Mouse (Mus musculus) retina, embryonic 14.5 days (tissue): Measurements from ENCODE around the gene Calml4.
A peak's percentile ranks its signal among the peaks of the same experiment; 100 is the strongest.
"Not testable (repeated sequence)": the region's sequence is repeated elsewhere in the genome, so short reads cannot be mapped to it uniquely, and the experiment has no call there.

Source experiments
- DNase-seq: peaks from one replicate; pipeline ENCODE4 v3.0.0-alpha.2; 2015; ENCODE audit warnings: low spot score

Calml4 gene

DNA sequence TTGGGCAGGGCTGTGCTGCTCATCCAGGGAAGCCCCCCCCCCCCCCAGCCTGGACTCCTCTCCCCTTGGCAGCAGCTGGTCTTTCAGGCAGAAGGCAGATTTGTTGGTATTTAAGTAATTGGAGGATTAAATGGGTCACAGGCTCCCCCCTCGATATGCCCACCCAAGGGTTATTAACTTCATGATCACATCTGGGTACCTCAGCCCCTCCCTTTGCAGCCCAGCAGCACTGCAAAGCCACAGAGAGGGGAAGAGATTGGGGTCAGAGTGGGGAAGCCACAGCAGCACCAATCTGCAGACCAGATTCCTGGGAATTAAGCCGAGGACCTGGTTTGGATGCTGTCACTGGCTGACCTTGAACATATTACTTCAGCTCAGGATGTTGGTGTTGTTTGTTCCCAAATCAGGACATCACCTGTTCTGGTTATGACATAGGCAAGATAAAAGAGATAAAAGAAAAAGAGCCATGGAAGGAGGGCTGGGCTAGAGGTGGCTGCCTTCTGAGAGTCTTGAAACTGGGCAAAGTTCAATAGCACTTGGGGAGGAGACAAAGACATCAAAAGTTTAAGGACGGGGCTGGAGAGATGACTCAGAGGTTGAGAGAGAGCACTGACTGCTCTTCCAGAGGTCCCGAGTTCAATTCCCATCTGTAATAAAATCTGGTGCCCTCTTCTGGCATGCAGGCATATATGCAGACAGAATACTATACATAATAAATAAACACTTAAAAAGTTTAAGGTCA, 22.0 kb upstream of the Calml4 start:
- peak; percentile 62 for DNase-seq

DNA sequence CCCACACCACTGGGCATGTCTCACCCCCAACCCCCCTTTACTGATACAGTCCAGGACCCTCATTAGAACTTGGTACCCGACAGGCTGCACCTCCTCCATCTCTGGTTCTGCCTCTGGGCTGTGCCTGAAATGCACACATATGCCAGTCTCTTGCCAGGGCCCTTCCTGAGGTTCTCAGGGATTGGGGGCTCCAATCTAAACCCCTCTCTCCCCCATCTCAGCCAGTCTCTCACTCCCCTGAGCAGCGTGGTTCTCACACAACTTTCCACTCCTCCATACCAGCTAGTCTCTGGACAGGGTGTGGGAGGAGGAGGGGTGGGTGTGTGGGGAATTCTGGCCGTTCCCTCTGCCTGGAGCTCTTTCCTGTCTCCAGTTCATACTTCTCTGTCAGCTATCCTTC, 20.3 kb upstream of the Calml4 start:
- DNase-seq, result no peak

DNA sequence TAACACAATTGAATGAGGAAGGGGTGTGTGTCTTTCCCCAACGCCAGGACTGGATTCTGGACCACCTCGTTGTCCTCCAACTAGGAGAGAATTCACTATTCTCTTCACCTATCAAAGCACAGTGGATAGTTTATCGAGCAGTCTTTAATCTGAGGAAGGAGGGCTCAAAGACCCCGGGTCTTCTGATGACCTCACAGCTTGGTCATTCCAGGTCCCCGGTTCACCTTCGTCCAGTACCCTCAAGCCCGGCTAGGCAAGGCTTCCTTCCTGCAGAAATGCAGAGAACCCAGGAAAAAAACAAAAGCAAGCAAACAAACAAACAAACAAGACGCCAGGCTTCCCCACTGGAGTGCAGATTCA, 19.8 kb upstream of the Calml4 start:
- no peak for DNase-seq

DNA sequence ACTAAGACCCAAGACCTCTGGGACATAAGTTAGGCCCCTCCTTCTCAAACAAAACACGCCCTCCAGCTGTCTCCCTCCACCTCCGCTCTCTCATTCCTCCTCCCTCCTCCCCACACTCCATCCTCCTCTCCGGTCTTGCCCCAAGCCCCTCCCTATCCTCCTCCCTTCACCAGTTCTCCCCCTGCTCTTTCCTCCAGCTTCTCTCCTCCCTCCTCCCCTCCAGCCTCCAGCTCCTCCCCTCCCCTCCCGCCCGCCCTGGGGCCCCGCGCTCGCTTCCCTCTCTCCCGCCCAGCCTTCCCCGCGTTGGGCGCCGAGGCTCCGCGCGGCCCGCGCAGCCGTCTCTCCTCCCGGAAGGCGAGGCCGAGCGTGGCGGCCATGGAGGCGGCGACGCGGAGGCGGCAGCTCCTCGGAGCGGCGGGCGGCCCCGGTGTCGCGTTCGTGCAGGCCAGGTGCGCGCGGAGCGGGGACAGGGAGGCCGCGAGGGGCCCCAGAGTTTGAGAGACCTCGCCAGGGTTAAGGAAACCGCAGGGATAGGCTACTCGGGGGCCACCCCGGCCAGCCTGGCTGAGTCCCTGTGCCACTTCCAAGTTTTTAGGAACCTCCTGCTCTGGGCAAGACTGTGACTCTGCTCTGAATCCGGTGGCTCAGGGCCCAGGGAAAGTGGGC, 19.2 kb upstream of the Calml4 start, which contains the start of gene Cln6:
TSS of gene Cln6 (plus strand) at position 280 of the 666 bp plus-strand sequence.
- peak; percentile 81 for DNase-seq

DNA sequence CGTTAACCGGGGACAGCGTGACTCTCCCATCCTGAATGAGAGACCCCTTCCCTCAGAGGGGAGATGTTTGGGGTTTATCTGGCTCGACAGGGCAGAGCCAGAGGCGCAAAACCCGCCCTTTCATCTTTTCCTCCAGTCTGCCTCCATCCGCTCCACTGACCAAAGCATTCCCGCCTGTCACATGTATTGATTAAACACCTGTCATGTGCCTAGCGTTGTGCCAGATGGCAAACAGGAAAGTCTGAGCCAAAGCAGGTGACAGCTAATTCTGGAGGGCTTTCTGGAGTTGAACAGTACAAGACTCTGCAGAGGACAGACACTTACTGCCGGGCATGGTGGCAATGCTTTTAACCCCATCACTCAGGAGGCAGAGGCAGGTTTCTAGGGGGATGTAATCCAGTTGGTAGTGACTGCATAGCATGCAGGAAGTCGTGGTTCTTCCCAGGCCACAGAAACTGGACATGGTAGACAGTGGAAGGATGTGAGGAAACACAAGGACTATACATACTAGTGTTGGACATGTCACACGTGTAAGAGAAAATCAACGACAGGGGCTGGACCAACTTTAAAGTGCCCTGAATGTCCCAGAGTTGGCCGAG, 18.6 kb upstream of the Calml4 start:
- DNase-seq, result peak; percentile 57

DNA sequence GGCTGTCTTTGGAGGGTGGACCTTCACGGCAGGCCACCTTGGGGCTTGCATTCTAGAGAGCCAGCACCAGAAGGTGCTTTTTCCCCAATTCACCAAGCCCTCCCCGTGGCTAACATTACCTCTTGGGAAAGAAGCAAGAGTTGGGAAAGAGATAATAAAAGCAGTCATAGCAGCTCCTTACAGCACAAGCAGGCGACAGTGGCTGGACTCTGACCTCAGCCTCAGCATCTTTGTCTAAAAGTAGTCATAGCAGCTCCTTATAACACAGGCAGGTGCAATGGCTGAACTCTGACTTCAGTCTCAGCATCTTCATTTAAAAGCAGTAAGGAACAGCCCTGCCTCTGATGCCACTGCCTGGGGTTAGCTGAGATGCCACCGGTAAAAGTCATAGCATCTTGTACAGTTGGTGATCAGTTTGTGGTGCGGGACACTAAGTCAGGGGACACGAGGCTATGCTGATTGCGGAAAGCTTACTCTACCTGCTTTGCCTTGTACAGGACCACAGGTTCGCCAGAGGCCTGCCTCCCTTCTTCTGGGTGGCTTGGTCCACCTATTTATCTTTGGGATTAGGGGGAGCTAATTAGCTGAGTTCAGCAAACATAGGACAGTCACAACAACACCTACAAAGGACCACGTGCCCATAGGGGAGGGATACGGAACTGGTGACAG, 14.4 kb upstream of the Calml4 start:
- DNase-seq, result no peak

DNA sequence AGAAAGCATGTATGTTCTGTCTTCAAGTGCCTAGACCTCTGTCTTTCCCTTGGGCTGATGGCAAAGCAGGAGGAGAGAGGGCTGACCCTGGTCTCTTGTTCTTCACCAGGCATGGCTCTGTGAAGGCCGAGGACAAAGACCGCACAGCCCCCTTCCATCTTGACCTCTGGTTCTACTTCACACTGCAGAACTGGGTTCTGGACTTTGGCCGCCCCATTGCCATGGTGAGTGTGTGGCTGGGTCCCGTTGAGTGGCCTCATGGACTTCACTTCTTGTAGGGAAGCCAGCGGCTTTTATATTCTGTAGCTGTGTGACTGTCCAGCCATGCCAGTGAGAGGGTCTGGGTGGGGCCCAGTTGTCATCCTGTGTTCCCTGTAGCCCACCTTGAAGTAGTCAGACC, 13.4 kb upstream of the Calml4 start:
- DNase-seq, result no peak

DNA sequence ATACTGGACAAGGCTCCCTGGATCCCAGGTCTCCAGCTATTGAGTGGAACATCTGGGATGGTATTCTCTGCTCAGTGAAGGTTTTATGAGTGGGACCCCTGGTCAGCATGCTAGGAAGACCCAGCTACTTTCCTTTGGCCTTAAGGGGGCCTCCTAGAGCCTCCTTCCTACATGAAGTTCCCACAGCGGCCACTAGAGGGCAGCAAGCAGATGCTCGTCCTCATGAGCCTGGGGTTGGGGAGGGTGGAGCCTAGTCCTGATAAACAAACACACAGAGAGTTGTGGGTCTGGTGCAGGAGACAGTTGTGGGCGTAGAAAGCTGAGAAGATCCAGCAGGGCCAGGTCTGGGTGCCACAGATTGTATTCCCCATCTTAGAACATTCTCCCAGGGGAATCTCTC, 10.2 kb upstream of the Calml4 start:
- peak; percentile 95 for DNase-seq

DNA sequence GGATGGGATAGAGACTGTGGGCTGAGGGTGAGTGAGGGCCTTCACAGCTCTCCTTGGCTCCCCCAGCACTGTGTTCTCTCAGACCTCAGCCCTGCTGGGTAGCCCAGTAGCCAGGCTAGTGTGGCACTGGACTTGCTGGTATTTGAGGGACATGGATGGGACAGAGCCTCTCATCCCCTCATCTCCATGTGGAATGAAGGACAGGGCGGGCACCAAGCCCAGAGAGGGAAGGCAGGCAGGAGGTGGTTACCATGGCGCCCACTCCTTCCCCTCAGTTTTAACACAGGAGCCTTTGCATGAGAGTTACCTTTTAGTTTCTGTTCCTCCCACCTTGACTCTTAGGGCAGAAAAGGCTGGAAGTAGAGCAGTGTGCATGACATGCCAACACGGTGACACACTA, 9.2 kb upstream of the Calml4 start:
- DNase-seq, result no peak

DNA sequence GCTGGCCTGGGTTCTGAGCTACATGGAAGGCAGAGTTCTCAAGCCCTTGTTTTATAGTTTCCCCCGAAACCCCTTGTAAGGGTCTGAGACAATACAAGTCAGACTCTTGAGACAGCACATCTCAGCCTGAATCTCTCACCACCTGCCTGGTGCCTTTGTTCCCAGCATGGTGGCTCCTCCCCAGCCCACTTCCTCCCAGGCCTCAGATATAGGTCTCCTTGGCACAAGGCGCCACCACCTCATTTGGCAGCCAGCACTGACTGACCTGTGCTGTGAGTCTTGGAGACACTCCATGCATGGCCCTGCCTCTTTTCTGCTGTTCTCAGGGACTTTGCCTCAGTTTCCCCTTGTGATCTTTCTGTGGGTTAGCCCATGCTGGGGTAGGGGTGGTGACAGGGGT, 6.3 kb upstream of the Calml4 start:
- DNase-seq, result no peak

DNA sequence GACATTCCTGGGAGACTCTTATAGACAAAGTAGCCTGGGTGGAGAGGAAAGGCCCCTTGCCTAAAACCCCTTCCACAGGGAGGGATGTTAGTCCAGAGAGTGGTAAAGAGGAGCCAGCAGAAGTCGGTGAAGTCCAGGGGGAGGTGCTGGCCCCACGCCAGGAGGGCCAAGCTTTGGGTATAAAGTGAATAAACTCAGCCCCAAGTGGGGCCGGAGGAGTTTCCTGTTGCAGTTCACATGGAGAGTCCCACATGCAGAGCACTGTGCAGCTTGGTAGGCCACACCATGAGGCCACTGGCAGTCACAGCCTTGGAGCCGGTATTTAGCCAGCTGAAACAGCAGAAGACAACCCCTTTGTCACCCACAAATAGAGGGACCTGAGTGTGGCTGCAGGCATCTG, 3.4 kb upstream of the Calml4 start:
- DNase-seq, result no peak

DNA sequence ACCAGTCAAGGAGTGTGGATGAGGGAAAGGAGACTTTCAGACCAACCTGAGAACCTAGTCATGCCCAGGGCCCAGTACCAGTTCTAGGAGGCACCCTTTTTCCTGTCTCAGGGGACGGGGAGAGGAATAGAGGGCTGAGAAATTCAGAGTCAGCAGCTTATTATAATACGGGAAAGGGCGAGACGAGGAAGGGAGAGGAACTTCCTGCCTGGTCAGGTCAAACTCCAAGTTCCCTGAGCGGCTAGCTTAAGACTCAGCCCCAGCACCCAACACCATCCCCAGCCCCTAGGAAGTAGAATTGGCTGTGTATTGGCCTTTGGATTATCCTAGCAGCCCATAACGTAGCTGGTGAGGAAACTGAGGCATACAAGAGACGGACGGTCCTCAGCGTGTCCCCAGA, 664 bp upstream of the Calml4 start:
- DNase-seq, result no peak

DNA sequence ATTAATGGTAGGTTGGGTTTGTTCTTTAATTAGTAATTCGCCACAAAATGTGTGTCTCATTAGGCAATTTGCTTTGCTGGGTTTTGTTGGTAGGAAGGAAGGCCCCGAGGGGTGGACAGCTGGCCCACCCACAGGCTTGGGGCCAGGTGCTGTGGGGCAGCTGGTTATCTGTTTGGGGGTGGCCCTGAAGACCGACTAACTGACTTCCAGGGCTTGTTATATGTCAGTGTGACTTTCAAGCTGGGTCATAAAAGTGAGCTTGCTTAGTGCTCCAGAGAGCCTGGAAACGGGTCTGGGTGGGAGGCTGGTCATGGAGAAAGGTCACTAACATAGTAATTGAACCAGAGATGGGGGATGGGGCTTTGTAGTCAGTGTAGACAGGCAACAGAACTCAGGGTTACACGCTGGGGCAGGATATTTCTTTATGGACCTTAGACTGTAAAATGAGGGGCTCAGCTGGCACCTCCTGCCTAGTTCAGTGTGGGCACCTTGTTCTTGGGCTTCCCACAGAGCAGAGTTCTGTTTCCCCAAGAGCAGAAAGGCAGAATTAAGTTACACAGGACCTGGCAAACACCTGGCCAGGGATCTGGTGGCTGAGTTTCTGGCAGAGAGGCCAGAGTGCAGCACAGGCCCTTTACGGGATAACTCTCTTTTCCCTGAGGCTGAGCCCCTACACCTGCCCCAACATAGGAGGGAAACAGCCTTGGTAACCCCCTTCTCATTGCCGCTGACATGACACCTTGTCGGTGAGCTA, 563 bp downstream of the Calml4 start:
- peak; percentile 17 for DNase-seq

DNA sequence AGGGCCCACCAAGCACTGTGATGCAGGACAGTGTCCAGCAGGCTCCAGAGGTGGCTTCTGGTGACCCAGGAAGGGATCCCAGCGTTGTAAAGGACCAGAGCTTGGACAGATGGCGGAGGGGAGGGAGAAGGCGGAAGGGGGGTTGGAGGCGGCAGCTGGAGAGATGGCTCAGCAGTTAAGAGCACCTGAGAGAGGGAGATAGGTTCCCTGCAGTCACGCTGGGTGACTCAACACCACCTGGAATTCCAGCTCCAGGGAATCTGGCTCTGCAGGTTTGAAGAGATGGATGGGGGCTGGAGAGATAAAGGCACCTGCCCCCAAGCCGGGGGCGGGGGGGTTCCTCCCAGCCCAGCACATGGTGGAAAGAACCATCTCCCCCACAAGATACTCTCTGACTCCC, 2.2 kb downstream of the Calml4 start:
- DNase-seq, result not testable (repeated sequence)

DNA sequence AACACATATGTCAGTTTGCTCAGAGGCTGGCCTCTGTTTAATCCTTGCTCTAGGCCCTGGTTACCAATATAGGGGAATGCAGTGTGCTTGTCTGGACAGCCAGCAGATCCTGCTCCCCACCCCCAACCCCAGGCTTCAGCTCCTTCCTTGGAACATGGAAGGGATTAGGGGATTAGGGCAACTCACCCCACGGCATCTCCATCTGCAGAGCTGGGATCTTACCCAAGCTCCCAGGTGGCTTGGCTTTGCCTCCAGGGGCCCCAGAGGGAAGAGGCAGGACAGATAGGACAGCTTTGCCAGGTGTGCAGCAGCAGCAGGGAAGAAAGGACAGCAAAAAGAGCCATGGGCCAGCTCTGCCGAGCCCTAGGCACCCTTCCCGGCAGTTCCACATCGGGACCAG, 3.0 kb downstream of the Calml4 start:
- peak; percentile 15 for DNase-seq

DNA sequence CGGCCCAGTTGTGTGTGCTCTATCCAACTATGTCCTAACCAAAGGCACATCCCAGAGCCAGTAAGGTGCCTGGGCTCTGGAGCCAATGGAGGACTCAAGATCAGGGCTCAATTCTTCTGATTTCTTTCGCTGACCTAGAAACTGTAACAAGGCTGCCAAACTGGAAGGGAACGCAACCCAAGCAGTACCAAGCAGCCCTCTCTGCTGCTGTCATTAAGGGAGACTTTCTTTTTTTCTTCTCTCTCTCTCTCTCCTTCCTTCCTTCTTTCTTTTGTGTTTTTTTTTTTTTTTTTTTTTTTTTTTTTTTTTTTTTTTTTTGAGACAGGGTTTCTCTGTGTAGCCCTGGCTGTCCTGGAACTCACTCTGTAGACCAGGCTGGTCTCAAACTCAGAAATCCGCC, 11.4 kb downstream of the Calml4 start:
- DNase-seq, result not testable (repeated sequence)

DNA sequence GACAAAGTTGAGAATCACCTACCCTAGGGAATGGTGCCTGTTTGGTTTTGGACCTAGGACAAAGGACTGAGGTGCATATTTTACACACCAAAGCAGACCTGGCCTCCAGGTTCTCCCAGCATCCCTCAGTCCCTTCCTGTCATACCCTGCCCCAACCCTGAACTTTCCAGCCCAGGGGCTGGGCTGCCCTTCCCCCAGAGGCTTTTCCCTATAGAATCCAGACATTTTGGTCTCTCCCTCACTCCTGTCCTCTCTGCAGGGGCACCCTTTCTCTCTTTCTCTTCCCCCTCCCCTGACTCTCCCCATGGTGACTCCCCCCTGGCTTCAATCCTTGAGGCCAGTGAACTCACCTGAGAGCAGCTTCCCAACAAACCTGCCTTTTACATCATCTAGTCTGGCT, 12.8 kb downstream of the Calml4 start:
- DNase-seq, result no peak

DNA sequence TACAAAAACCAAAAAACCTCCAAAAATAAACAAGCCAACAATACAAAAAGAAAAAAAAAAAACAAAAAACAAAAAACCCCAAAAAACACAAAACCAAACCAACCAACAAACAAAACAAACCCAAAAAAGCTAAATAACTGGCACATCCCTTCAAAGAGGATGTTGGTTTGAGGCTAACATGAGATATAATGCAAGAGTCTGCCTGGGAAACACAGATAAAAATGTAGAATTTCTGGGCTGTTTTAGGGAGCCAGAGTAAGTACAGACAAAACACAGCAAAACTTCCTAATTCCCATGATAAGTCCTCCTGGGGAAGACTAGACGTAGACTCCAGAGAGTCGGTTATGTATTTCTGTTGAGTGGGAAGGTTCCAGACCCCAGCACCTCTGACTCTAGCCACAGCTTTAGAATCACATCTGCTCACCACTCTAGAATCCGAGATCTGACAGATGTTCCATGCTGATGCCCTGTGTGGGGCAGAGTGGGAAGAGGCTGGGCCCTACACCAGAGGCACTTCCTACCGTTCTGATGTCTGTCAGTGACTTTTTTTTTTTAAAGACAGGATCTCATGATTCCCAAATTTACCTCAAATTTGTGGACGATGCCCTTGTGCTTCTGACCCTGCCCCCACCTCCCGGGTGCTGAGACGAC, 19.2 kb downstream of the Calml4 start:
- DNase-seq, result no peak

DNA sequence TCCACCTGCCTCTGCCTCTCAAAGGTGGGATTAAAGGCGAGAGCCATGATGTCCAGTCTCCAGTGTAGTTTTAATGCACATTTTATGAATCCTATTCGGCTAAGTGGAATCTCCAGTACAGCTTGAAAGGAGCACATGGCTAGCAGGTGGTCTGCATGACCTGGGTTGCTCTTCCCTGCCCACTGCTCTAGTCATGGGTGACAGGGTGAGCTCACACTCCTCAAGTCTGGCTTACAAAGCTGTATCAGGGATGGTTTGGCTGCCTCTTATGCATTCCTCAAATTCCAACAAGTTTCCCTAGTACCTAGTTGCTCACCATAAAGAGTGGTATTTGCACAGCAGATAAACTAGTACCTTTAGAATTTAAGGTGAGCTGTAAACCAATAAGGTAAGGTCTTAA, 19.9 kb downstream of the Calml4 start:
- DNase-seq, result no peak

DNA sequence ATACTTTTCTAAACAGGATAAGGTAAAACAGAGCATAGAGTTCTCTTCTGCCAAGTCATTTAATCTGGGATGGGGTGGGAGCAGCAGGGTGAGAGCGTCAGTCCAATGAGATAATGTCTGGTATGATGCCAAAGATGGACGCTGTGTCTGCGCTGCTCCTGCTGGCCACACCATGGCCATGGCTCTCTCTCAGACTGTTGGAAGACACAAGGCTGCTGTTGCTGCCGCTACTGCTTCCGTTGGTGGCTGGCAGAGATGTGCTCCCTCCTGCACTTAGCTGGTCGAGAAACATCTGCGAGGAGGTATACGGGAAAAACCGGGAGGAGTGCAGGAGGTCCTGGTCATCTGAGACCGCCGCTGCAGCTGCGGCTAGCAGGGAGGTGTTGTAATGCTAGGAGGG, 24.0 kb downstream of the Calml4 start:
- no peak for DNase-seq

DNA sequence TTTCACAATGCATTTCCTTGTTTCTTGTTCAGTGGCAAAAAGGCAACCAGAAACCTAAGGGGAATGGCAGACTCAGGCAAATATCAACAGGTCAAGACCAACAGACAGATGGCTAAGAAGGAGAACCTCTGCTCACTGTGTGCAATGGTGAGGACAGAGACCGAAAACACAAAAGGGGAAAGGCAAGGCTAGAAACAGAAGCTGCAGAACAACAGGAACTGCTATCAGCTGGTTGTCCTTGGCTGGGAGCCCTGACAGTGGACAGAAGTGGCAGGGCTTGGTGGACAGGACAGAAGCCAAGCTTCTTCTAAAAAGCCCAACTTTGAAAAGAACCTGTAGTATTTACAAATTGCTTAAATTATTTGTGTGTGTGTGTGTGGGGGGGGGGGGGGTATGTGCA, 36.6 kb downstream of the Calml4 start:
- no peak for DNase-seq

DNA sequence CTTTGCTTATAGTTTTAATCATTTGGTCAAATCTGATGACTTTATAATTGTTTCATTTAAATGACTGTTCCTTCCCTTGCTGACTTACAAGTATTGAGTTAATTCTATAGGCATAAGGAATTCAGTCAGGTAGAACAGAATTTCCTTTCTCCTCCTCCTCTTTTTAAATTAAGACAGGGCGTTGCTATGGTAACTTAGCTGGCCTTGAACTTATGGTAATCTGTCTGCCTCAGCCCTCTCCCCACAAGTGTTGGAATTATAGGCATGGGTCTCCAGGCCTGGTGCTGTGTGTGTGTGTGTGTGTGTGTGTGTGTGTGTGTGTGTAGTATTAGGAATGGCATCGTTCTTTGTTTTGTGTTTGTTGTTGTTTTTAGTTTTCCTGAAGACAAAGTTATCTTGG, 43.9 kb downstream of the Calml4 start:
- no peak for DNase-seq
